Comparison of ENCODE assay signal across 34 mouse cellular contexts in the genomic region with DNA sequence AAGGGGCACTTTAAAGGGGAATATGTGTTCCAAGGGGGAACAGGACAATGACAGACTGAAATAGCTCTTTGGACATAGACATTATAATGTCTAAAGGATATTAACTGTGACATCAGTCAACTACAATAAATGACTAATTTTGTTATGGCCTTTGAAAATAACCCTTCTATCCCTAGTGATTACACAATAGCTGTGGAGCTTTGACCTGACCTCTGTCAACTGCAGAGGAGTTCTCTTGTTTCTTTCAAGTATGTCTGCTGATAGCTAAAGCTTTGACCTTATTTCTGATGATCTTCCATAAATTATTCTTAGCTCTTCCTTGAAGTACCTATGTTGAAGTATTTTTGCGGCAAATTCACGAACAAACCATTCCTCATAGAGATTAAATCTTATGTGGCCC.
"Had no signal": no experiment of that assay in that cellular context is flagged by ENCODE, and none has a peak within 500 bp of the region (broad histone marks: within the 10 kb centered on the region; RNA-seq: fewer than 3 reads in every experiment).

No protein-coding gene starts in this region.

- H3K9ac ChIP-seq: heart, embryonic 12.5 days; heart, embryonic 13.5 days; heart, embryonic 15.5 days; hindbrain, embryonic 12.5 days; hindbrain, embryonic 13.5 days; hindbrain, embryonic 14.5 days; hindbrain, embryonic 15.5 days; intestine, embryonic 15.5 days; kidney, embryonic 15.5 days had no signal

- DNase-seq: heart, postnatal 10 days; heart, postnatal 14 days; heart, postnatal 36 days; heart, postnatal 4 days; kidney, adult 11 months; kidney, adult 18-20 months; kidney, adult 2 months; kidney, adult 8-10 months; kidney, adult 9 months; kidney, postnatal 10 days; kidney, postnatal 14 days; kidney, postnatal 25 days; kidney, postnatal 36 days; kidney, postnatal 4 days; layer of hippocampus, adult 9-11 months; layer of hippocampus, postnatal 36 days had no signal

- H3K36me3 ChIP-seq: heart, embryonic 10.5 days; heart, embryonic 12.5 days; heart, embryonic 13.5 days; heart, embryonic 15.5 days; hindbrain, embryonic 10.5 days; hindbrain, embryonic 12.5 days; hindbrain, embryonic 13.5 days; hindbrain, embryonic 15.5 days; intestine, embryonic 15.5 days; kidney, embryonic 15.5 days had no signal

- H3K27me3 ChIP-seq: heart, embryonic 12.5 days; heart, embryonic 13.5 days; heart, embryonic 15.5 days; hindbrain, embryonic 12.5 days; hindbrain, embryonic 13.5 days; hindbrain, embryonic 15.5 days; intestine, embryonic 15.5 days; kidney, embryonic 15.5 days had no signal

- H3K27ac ChIP-seq: heart, embryonic 10.5 days; heart, embryonic 13.5 days; heart, embryonic 15.5 days; hindbrain, embryonic 10.5 days; hindbrain, embryonic 12.5 days; hindbrain, embryonic 13.5 days; hindbrain, embryonic 14.5 days; hindbrain, embryonic 15.5 days; hindbrain, postnatal 0 days; intestine, embryonic 15.5 days; kidney, embryonic 15.5 days; kidney, postnatal 0 days; layer of hippocampus, adult 2 months had no signal

- H3K4me1 ChIP-seq: heart, embryonic 10.5 days; heart, embryonic 12.5 days; heart, embryonic 13.5 days; heart, embryonic 15.5 days; hindbrain, embryonic 12.5 days; hindbrain, embryonic 13.5 days; hindbrain, embryonic 15.5 days; intestine, embryonic 15.5 days; kidney, embryonic 15.5 days had no signal

- H3K9me3 ChIP-seq: heart, embryonic 10.5 days; heart, embryonic 12.5 days; heart, embryonic 13.5 days; heart, embryonic 15.5 days; hindbrain, embryonic 10.5 days; hindbrain, embryonic 12.5 days; hindbrain, embryonic 13.5 days; hindbrain, embryonic 15.5 days; intestine, embryonic 15.5 days; kidney, embryonic 15.5 days had no signal

- ATAC-seq: hindbrain, embryonic 16.5 days; hindbrain, postnatal 0 days; intestine, embryonic 15.5 days; intestine, embryonic 16.5 days; intestine, postnatal 0 days had no signal

- H3K4me3 ChIP-seq: heart, embryonic 10.5 days; heart, embryonic 12.5 days; heart, embryonic 13.5 days; heart, embryonic 15.5 days; hindbrain, embryonic 10.5 days; hindbrain, embryonic 12.5 days; hindbrain, embryonic 13.5 days; hindbrain, embryonic 15.5 days; intestine, embryonic 15.5 days; kidney, embryonic 15.5 days; layer of hippocampus, adult 2 months had no signal

- H3K4me2 ChIP-seq: heart, embryonic 11.5 days; heart, embryonic 12.5 days; heart, embryonic 13.5 days; heart, embryonic 15.5 days; hindbrain, embryonic 12.5 days; hindbrain, embryonic 13.5 days; hindbrain, embryonic 14.5 days; hindbrain, embryonic 15.5 days; intestine, embryonic 15.5 days; kidney, embryonic 15.5 days had no signal
